Mouse (Mus musculus) bone marrow, adult 2 months (tissue): ENCODE data around the gene Slc35c2. TPM values are rescaled to one million over a fixed set of nuclear protein-coding genes. Genes with fewer than 3 reads are reported as not detected.

Source experiments
- H3K27ac ChIP-seq: fragments of 200-500 bp; 2 replicates; pipeline ENCODE4 v1.5.1; 2012; ENCODE audit warnings: low read depth, mild to moderate bottlenecking, control low read depth, inconsistent platforms, low read length; ENCODE audit not compliant: control insufficient read depth, poor library complexity, insufficient read depth
- H3K4me1 ChIP-seq: fragments of 200-500 bp; 2 replicates; pipeline ENCODE4 v1.6.1; 2011; ENCODE audit warnings: low read length; ENCODE audit not compliant: control insufficient read depth, insufficient read depth
- H3K4me3 ChIP-seq: fragments of 200-500 bp; replicated peaks from 2 replicates; pipeline ENCODE3; 2011; ENCODE audit warnings: mild to moderate bottlenecking, low read depth, low read length, control low read depth; ENCODE audit not compliant: control insufficient read depth
- CTCF ChIP-seq: fragments of 200-500 bp; IDR thresholded peaks from 2 replicates; pipeline ENCODE4 v1.5.1; 2011; ENCODE audit warnings: low read length, control low read depth; ENCODE audit not compliant: control insufficient read depth, insufficient read depth
- POLR2A ChIP-seq: fragments of 200-500 bp; IDR thresholded peaks from 2 replicates; pipeline ENCODE4 v1.6.1; 2011; ENCODE audit warnings: low read depth, mild to moderate bottlenecking, control low read depth, low read length, borderline replicate concordance; ENCODE audit not compliant: control insufficient read depth
- WGBS: fragments of 180-500 bp; shearing (Covaris S2); methylation state at CpG from one replicate; pipeline ENCODE4 v1.1.7; 2018; 5-methylcytosine and 5-hydroxymethylcytosine counted together
- polyA plus RNA-seq: library from polyadenylated mRNA; stranded (reverse); fragments of >200 nt; gene quantifications from 2 replicates; pipeline ENCODE4 v1.2.4, GENCODE M21; 2011; ENCODE audit warnings: low replicate concordance; ENCODE audit not compliant: missing spikeins, insufficient read depth, insufficient read length

The Slc35c2 gene
- polyA plus RNA-seq, 1 experiment: 79.2 TPM

DNA sequence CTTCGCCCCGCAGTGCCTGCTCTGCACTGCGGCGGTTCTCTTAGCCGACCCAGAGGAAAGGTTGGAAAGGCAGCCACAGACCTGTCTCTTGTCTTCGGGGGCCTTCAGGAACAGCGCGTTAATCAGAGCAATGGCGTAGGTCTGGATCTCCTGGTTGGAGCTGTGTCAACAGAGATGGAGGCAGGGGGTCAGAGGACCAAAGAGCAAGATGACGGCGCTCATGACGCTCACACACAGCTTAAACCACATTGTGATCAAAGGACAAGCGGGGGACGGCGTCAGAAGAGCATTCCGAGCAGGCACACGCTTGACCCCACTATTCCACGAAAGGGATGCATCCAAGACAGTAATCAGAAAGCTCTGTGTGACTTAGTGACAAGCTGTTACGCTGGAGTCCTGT lies 17.1 kb upstream of the Slc35c2 start:
- H3K4me1 ChIP-seq: no peaks in the 10 kb centered on the region
- TF ChIP-seq CTCF: no peak
- no peak for TF ChIP-seq POLR2A
- H3K4me3 ChIP-seq: no peak overlapping the region
- 92% methylated on average over 19 of the region's 19 CpGs for WGBS
- H3K27ac ChIP-seq: no peak overlapping the region

DNA sequence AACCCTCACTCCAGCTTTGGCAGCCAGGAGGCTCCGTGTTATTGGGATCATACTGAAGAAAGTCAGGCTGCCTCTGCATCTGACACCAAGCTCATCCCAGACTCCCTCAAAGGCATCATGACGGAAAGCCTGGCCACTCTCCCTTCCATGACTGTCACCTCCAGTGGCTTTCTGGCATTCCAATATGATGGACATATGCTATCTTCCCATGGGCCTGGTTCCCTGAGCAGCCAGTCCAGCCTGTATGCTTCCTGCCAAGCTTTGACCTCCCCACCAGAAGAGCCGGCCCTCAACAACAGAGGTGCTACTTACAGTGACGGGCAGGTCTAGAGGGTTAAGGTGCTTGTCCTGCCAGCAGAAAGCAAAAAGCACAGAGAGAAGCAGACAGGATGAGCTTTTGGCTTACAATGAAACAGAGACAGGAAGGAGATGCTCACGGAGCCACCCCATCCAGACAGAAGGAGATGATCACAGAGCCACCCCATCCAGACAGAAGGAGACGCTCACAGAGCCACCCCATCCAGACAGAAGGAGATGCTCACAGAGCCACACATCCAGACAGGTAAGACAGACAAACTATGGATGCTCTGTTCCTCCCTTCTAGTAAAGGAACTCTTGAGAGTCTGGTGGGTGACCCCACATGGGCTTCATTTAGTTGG lies 15.8 kb upstream of the Slc35c2 start:
- no peak overlapping the region for H3K27ac ChIP-seq
- TF ChIP-seq CTCF (no peak), POLR2A (no peak)
- WGBS: 83% methylated on average over 6 of the region's 6 CpGs
- H3K4me3 ChIP-seq: no peak overlapping the region
- no peaks in the 10 kb centered on the region for H3K4me1 ChIP-seq

DNA sequence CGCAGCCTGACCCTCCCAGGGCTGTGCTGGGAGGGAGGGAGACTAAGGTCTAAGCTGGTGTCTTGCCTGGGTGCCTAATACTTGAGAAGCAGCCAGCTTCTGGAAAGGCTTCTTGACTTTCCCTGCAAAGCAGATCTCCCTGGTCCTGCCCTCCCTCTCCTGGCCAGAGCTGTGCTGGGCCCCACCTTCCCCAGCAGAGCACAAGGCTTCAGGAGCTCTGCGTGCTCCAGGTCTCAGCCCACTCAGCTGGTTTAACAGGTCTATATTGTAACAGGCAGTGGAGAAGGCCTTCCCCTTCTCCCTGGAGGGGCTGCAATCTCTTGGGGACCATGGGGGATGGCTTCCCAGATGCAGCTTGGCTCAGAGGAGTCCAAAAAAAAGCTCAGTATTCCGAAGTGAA lies 13.7 kb upstream of the Slc35c2 start:
- H3K4me1 ChIP-seq: no peaks in the 10 kb centered on the region
- 93% methylated on average over 3 of the region's 3 CpGs for WGBS
- H3K4me3 ChIP-seq: no peak overlapping the region
- no peak for TF ChIP-seq POLR2A
- no peak for TF ChIP-seq CTCF
- no peak overlapping the region for H3K27ac ChIP-seq

DNA sequence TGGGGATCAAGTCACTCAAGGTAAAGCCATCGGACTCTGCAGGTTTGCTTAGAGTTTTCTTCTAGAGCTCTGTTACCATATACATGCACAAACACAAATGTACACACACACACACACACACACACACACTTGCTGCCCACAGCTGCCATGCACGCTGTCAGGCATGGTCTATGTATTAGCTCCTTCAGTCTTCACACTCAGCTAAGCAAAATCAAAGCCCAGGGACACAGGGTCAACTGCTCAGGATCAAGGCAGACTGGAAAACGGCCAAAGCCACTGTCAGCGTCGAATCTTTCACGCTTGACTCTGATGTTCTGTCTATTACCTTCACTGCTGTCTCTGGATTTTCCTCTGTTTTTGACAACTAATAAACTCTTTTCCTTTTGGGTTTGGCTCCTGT lies 13.2 kb upstream of the Slc35c2 start:
- Histone ChIP-seq H3K4me1 (no peaks in the 10 kb centered on the region), H3K27ac (no peak overlapping the region), H3K4me3 (no peak overlapping the region)
- TF ChIP-seq POLR2A: no peak
- TF ChIP-seq CTCF: no peak
- 91% methylated on average over 6 of the region's 6 CpGs for WGBS

DNA sequence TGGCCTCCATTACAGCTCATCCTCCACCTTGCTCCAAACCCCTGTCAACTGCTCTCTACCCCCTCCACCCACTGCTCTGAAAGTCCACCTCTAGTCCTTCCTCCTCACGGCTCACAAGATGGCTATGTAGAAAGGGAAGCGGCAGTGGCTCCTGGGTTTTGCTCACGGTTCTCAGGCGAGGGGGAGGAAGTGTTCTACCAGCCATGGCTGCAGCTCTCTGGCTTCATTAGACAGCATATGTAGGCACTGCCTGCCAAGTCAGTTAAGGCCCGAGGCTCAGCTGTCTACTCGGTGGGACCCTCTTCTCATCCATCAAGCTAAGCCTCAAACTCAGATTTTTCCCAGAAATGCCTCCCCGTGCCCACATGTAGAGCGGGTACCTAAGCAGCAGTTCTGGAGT lies 12.8 kb upstream of the Slc35c2 start:
- Histone ChIP-seq H3K27ac (no peak overlapping the region), H3K4me3 (no peak overlapping the region), H3K4me1 (no peaks in the 10 kb centered on the region)
- TF ChIP-seq CTCF: no peak
- no peak for TF ChIP-seq POLR2A
- WGBS: 53% methylated on average over 8 of the region's 8 CpGs

DNA sequence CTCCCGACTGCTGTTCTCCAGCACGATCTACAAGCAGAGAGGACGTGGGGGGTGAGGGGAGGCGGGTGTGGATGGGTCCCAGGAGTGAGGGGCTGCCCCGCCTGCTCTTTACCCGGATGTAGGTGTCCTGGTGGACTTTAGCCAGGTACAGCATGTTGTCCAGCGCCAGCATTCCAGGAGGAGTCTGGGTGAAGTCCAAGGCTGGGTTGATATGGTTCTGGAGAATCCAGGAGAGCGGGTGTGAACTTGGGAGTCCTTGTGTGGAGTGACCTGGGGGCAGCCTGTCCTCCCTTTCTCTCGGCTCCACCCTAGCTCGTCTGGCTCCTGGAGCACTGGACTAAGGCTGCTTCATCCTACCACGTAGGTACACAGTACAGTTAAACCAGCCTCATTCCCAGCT lies 9.8 kb upstream of the Slc35c2 start:
- Histone ChIP-seq H3K27ac (no peak overlapping the region), H3K4me1 (no peaks in the 10 kb centered on the region), H3K4me3 (no peak overlapping the region)
- 81% methylated on average over 11 of the region's 11 CpGs for WGBS
- TF ChIP-seq CTCF (no peak), POLR2A (no peak)

DNA sequence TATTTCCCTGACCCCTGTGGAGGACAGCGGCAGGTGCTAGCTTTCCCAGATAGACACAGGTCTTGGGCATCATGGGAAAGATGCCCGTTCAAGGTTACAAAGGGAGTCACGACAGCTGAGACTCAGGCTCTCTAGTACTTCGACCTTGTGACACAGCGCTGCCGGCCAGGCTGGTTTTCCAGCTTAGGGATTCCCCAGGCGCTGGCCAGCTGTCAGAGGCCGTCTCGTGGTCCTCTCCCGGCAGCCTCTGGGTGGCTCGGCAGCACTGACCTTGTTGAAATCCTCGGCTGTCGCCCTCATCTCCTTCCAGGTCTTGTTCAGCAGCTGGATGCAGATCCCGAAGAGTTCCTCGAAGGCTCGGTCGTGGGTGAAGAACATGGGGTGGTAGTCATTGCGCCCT lies 8.9 kb upstream of the Slc35c2 start:
- 90% methylated on average over 18 of the region's 18 CpGs for WGBS
- TF ChIP-seq CTCF (no peak), POLR2A (no peak)
- no peak overlapping the region for H3K4me3 ChIP-seq
- no peak overlapping the region for H3K27ac ChIP-seq
- no peaks in the 10 kb centered on the region for H3K4me1 ChIP-seq

DNA sequence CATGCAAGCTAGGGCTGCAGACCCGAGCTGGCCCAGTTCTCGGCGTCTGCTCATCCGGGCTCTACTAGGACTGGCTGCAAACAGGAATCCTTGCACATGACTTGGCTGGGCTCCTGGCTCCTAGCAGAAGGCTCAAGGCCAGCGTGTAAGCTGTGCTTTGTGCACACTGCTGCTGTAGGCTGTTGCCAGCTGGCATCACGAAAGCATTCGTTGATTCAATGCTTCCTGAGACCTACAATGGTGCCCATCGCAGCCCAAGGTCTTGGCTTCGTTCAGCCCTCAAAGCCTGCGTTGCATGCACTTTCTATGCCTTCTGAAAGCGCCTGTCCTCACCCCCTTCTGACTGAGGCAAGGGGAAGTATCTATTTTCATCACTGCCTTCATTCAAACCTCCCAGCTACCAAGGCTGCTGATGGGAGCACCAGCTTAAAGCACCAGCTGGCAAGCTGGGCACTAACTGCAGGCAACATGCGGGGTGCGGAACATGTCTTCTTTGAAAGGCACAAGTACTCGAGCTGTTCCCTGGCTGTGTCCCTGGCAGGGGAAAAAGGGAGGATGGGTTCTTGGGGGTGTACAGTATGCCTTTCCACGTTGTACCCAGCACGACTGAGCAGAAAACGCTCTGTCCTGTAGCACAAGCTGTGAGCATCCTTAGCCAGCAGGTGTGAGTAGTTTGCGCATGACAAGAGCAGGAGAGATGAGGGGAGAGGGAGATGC lies 804 bp upstream of the Slc35c2 start:
- no peak overlapping the region for H3K4me3 ChIP-seq
- no peak overlapping the region for H3K27ac ChIP-seq
- TF ChIP-seq CTCF (no peak), POLR2A (no peak)
- peaks cover 6% of the 10 kb centered on the region for H3K4me1 ChIP-seq
- WGBS: 54% methylated on average over 18 of the region's 18 CpGs
